Mouse (Mus musculus): ENCODE results near the gene Man1c1.

- TF ChIP-seq CTCF (conservative IDR thresholded peaks at IDR 0.05; ENCODE audit: insufficient read depth, insufficient read length, low read depth, low read length) (no peak), POLR2A (IDR thresholded peaks at IDR 0.05; ENCODE audit: low read depth, low read length) (no peak)
These were observed 144.9 kb downstream of the Man1c1 start for GRCm38 (mm10) chr4:134559154-134559553.

Data from kidney, adult 2 months (tissue).